In the genomic region with DNA sequence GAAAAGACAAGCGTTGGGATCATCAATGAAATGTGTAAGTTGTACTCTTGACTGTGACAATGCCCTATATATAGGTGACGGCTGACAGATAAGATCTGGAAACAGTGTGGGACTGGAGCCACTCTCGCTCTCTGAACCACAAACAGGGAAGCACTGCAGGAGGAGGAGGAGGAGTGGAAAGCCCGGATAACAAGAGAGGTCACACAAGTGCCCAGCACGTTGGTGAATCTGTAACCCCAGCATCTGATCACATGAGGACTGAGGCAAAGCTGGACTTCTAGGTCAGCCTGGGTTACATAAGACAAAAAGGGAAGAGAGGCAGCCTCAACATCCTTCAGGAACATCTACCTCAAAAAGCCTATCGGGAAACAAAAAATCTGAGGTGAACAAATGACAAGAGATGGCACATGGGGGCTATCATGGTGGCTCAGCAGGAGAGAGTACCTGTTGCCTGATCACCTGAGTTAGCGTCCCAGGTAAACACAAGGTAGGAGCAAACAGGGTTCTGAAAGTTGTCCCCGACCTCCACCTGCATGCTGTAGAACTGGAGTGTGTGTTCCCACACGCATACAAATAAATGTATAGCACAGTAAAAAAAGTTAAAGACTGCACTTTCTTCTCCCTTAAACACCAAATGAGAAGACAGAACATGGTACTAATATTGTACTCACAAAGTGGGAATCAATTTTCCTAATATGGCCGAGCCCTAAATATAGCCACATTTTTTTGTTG, we compare ENCODE assay signal across 11 mouse cellular contexts. TPM values are rescaled to one million over a fixed set of nuclear protein-coding genes. Genes with fewer than 3 reads are reported as not detected.
DNase-seq lines count a peak whose midpoint lies in the region; ATAC-seq and TF ChIP-seq lines count a peak whose summit lies in the region.
"Had no signal": no experiment of that assay in that cellular context is flagged by ENCODE, and none has a peak within 500 bp of the region (broad histone marks: within the 10 kb centered on the region; RNA-seq: fewer than 3 reads in every experiment).

No protein-coding gene starts in this region.

- peaks cover 11% of the 10 kb centered on the region for H3K4me1 ChIP-seq in kidney, embryonic 16.5 days (ENCODE audit: insufficient read depth, low read length)
- H3K4me1 ChIP-seq in bone marrow macrophage, adult 2 months (ENCODE audit: control insufficient read depth, insufficient read depth, low read length) = peaks cover 35% of the 10 kb centered on the region
- H3K4me1 ChIP-seq in liver, embryonic 14.5 days (replicated peaks; ENCODE audit: control insufficient read depth in 2 of 2, insufficient read depth in 2 of 2, low read length in 1 of 2) = peaks cover 17 to 26% of the 10 kb centered on the region in 2 experiments

- TF ChIP-seq CTCF in bone marrow macrophage, adult 2 months (IDR thresholded peaks at IDR 0.05; ENCODE audit: low read depth, low read length) = no peak
- TF ChIP-seq CTCF in liver, embryonic 14.5 days (IDR thresholded peaks at IDR 0.05; ENCODE audit: low read depth) = no peak

- H3K36me3 ChIP-seq in kidney, embryonic 16.5 days (ENCODE audit: insufficient read depth, low read length) = no peaks in the 10 kb centered on the region
- H3K36me3 ChIP-seq in liver, embryonic 14.5 days (replicated peaks; ENCODE audit: control insufficient read depth, insufficient read depth, low read depth) = no peaks in the 10 kb centered on the region; the same call in 1 of the 2 replicates
- H3K36me3 ChIP-seq: embryonic facial prominence, embryonic 12.5 days had no signal

- H3K27ac ChIP-seq in kidney, embryonic 16.5 days (ENCODE audit: low read length) = no peak overlapping the region
- H3K27ac ChIP-seq in bone marrow macrophage, adult 2 months (ENCODE audit: insufficient read depth, low read depth, low read length) = peak overlapping the region; percentile 97
- H3K27ac ChIP-seq in liver, embryonic 14.5 days = no peak overlapping the region
- H3K27ac ChIP-seq: embryonic facial prominence, embryonic 12.5 days; layer of hippocampus, adult 2 months had no signal

- no peak for TF ChIP-seq POLR2A in bone marrow macrophage, adult 2 months (IDR thresholded peaks at IDR 0.05; ENCODE audit: borderline replicate concordance, low read depth, low read length)

- no peak for ATAC-seq in kidney, embryonic 16.5 days (ENCODE audit: low FRiP score, low TSS enrichment)
- ATAC-seq in liver, embryonic 14.5 days (ENCODE audit: insufficient read depth) = no peak
- ATAC-seq: forebrain, postnatal 0 days had no signal

- H3K9me3 ChIP-seq in kidney, embryonic 16.5 days (ENCODE audit: low read length) = no peaks in the 10 kb centered on the region
- H3K9me3 ChIP-seq in liver, embryonic 14.5 days (ENCODE audit: control insufficient read depth, low read length) = no peaks in the 10 kb centered on the region
- H3K9me3 ChIP-seq: embryonic facial prominence, embryonic 12.5 days had no signal

- no peak overlapping the region for H3K4me3 ChIP-seq in kidney, embryonic 16.5 days (ENCODE audit: low read length)
- H3K4me3 ChIP-seq in bone marrow macrophage, adult 2 months (ENCODE audit: insufficient read depth, low read length) = peak overlapping the region; percentile 95
- H3K4me3 ChIP-seq in liver, embryonic 14.5 days (ENCODE audit: insufficient read depth in 1 of 2, low read depth in 2 of 2, low read length in 2 of 2) = peak overlapping the region; percentile 40 to 83; a peak in 3 of 4 replicates
- H3K4me3 ChIP-seq: embryonic facial prominence, embryonic 12.5 days; layer of hippocampus, adult 2 months had no signal

- 73% methylated on average over 10 of the region's 10 CpGs for WGBS in kidney, embryonic 16.5 days
- 45% methylated on average over 10 of the region's 10 CpGs for WGBS in liver, embryonic 14.5 days (ENCODE audit: insufficient replicate concordance)

- no peak overlapping the region for H3K9ac ChIP-seq in kidney, embryonic 16.5 days (replicated peaks; ENCODE audit: low read length)
- H3K9ac ChIP-seq in liver, embryonic 14.5 days (replicated peaks) = peak overlapping the region; percentile 87
- H3K9ac ChIP-seq: embryonic facial prominence, embryonic 12.5 days; forebrain, postnatal 0 days had no signal

- DNase-seq in kidney, adult 11 months = peak; percentile 90
- peak; percentile 94 for DNase-seq in kidney, adult 9 months
- DNase-seq in liver, embryonic 14.5 days (ENCODE audit: low read depth in 3 of 3, low spot score in 3 of 3) = no peak
- no peak for DNase-seq in adrenal gland, adult 18-20 months (ENCODE audit: low spot score in 2 of 2)
- no peak for DNase-seq in urinary bladder, postnatal 36 days (ENCODE audit: low spot score in 2 of 2)
- DNase-seq: cerebellum, postnatal 36 days; forebrain, postnatal 0 days had no signal

- no peak overlapping the region for H3K4me2 ChIP-seq in kidney, embryonic 16.5 days (replicated peaks; ENCODE audit: low read depth, low read length)
- H3K4me2 ChIP-seq in liver, embryonic 14.5 days (ENCODE audit: low read depth) = peak overlapping the region; percentile 91
- H3K4me2 ChIP-seq: embryonic facial prominence, embryonic 12.5 days had no signal

- H3K27me3 ChIP-seq in kidney, embryonic 16.5 days (ENCODE audit: insufficient read depth, low read length) = no peaks in the 10 kb centered on the region
- H3K27me3 ChIP-seq in liver, embryonic 14.5 days (ENCODE audit: control insufficient read depth, insufficient read depth, low read length) = no peaks in the 10 kb centered on the region
- H3K27me3 ChIP-seq: embryonic facial prominence, embryonic 12.5 days had no signal

- TF ChIP-seq EP300 in liver, embryonic 14.5 days (IDR thresholded peaks at IDR 0.05; ENCODE audit: low read depth) = no peak

RNA-seq across cellular contexts. Expression of gene Fnip2, which starts 2.6 kb away (rescaled TPM):
- 3.2 and 3.8 TPM in 2 replicates for polyA plus RNA-seq in kidney, embryonic 16.5 days (2015; fragmentation: Nextera tagmentation; extraction: Ambion mirVana)
- 125 and 135 TPM in 2 replicates for polyA plus RNA-seq in bone marrow macrophage, adult 2 months (2012; ENCODE audit: insufficient read depth, insufficient read length, missing spikeins)
- polyA plus RNA-seq in liver, embryonic 14.5 days (2012; rRNA removed) = 5.2 and 5.9 TPM in 2 replicates
- 3.5 TPM in 2 replicates for polyA plus RNA-seq in liver, embryonic 14.5 days (2014; fragmentation: Nextera tagmentation; extraction: Ambion mirVana)
- 10 to 100 TPM in 1 of 2 experiments, 1 to 10 TPM in 1; 8.4 to 12.7 TPM for total RNA-seq in adrenal gland, adult 18-20 months (2021)

RNA-seq across cellular contexts. Expression of gene Ppid, which starts 26.1 kb away (rescaled TPM):
- 160 and 165 TPM in 2 replicates for polyA plus RNA-seq in kidney, embryonic 16.5 days (2015; fragmentation: Nextera tagmentation; extraction: Ambion mirVana)
- polyA plus RNA-seq in bone marrow macrophage, adult 2 months (2012; ENCODE audit: insufficient read depth, insufficient read length, missing spikeins) = 34.9 and 45.8 TPM in 2 replicates
- polyA plus RNA-seq in liver, embryonic 14.5 days (2012; rRNA removed) = 27.5 and 59.5 TPM in 2 replicates
- polyA plus RNA-seq in liver, embryonic 14.5 days (2014; fragmentation: Nextera tagmentation; extraction: Ambion mirVana) = 97.9 and 109 TPM in 2 replicates
- total RNA-seq in adrenal gland, adult 18-20 months (2021) = 10 to 100 TPM; 61.4 to 63.0 TPM

Comparison
In these comparisons a context has a peak if more than half of its experiments do, and no peak if none do; other contexts are left out.
1. DNase-seq: peak in kidney, adult 11 months (single experiment) and kidney, adult 9 months (single experiment); none in liver, embryonic 14.5 days (0 of 3), adrenal gland, adult 18-20 months (0 of 2) and urinary bladder, postnatal 36 days (0 of 2).
2. RNA of gene Fnip2, which starts 2.6 kb away (polyA plus RNA-seq): 125 to 135 TPM in bone marrow macrophage, adult 2 months; 3.5 to 5.9 TPM in liver, embryonic 14.5 days and 3.2 to 3.8 TPM in kidney, embryonic 16.5 days; every median in the first group is over 10 times any median in the second.